Mouse (Mus musculus) neural tube, embryonic 12.5 days (tissue): Measurements from ENCODE around the gene BC005624. TPM values are rescaled to one million over a fixed set of nuclear protein-coding genes. Genes with fewer than 3 reads are reported as not detected.
"Not testable (repeated sequence)": the region's sequence is repeated elsewhere in the genome, so short reads cannot be mapped to it uniquely, and the experiment has no call there.

Experiments
- ATAC-seq: fragments of 200-750 bp; cut with Nextera tagmentation; 2 replicates; pipeline ENCODE4 v1.8.0; 2017; ENCODE audit warnings: low read depth, mild to moderate bottlenecking, moderate TSS enrichment, moderate library complexity; ENCODE audit not compliant: low FRiP score
- H3K27ac ChIP-seq: fragments of 300-500 bp; sonication (generic); 2 replicates; pipeline ENCODE4 v1.5.1; 2016
- H3K27me3 ChIP-seq: fragments of 300-500 bp; sonication (generic); replicated peaks from 2 replicates; pipeline ENCODE4 v1.6.1; 2016; ENCODE audit warnings: mild to moderate bottlenecking
- H3K36me3 ChIP-seq: fragments of 300-500 bp; sonication (generic); 2 replicates; pipeline ENCODE4 v1.6.1; 2016; ENCODE audit warnings: mild to moderate bottlenecking
- H3K4me1 ChIP-seq: fragments of 300-500 bp; sonication (generic); 2 replicates; pipeline ENCODE4 v1.6.1; 2016
- H3K4me2 ChIP-seq: fragments of 300-500 bp; sonication (generic); replicated peaks from 2 replicates; pipeline ENCODE4 v1.6.1; 2016; ENCODE audit warnings: mild to moderate bottlenecking
- H3K4me3 ChIP-seq: fragments of 300-500 bp; sonication (generic); 2 replicates; pipeline ENCODE4 v1.5.1; 2016
- H3K9ac ChIP-seq: fragments of 300-500 bp; sonication (generic); 2 replicates; pipeline ENCODE4 v1.6.1; 2016; ENCODE audit warnings: mild to moderate bottlenecking
- H3K9me3 ChIP-seq: fragments of 300-500 bp; sonication (generic); 2 replicates; pipeline ENCODE4 v1.6.1; 2016; ENCODE audit warnings: mild to moderate bottlenecking
- WGBS: fragments of 180-500 bp; shearing (Covaris S2); methylation state at CpG from one replicate; pipeline ENCODE4 v1.1.7; 2016; 5-methylcytosine and 5-hydroxymethylcytosine counted together
- polyA plus RNA-seq: library from polyadenylated mRNA; unstranded; fragments of >200 nt; fragmentation: Nextera tagmentation; extraction: Ambion mirVana; gene quantifications from 2 replicates; pipeline ENCODE4 v1.2.1, GENCODE M21; 2016

BC005624 gene
- polyA plus RNA-seq, 1 experiment from 2014 or later = 85.0 TPM

- Histone ChIP-seq H3K4me2 (no peak overlapping the region), H3K4me3 (no peak overlapping the region), H3K9me3 (no peaks in the 10 kb centered on the region), H3K4me1 (no peaks in the 10 kb centered on the region), H3K27me3 (no peaks in the 10 kb centered on the region), H3K36me3 (no peaks in the 10 kb centered on the region), H3K27ac (no peak overlapping the region), H3K9ac (no peak overlapping the region)
- WGBS = 87% methylated on average over 8 of the region's 8 CpGs
- no peak for ATAC-seq
Measured at GRCm38 (mm10) chr2:30937731-30938130, 44.3 kb downstream of the BC005624 start.

GRCm38 (mm10) chr2:30936808-30937207 is 45.2 kb downstream of the BC005624 start:
- no peak for ATAC-seq
- H3K27ac ChIP-seq = no peak overlapping the region
- no peaks in the 10 kb centered on the region for H3K9me3 ChIP-seq
- H3K4me2 ChIP-seq = no peak overlapping the region
- no peak overlapping the region for H3K4me3 ChIP-seq
- no peaks in the 10 kb centered on the region for H3K27me3 ChIP-seq
- 75% methylated on average over 3 of the region's 3 CpGs for WGBS
- no peak overlapping the region for H3K9ac ChIP-seq
- no peaks in the 10 kb centered on the region for H3K36me3 ChIP-seq
- no peaks in the 10 kb centered on the region for H3K4me1 ChIP-seq

GRCm38 (mm10) chr2:30933917-30934450 is 48.0 kb downstream of the BC005624 start:
- no peaks in the 10 kb centered on the region for H3K36me3 ChIP-seq
- no peak for ATAC-seq
- no peaks in the 10 kb centered on the region for H3K27me3 ChIP-seq
- H3K9ac ChIP-seq = no peak overlapping the region
- H3K4me2 ChIP-seq = no peak overlapping the region
- no peak overlapping the region for H3K4me3 ChIP-seq
- no peaks in the 10 kb centered on the region for H3K9me3 ChIP-seq
- no peak overlapping the region for H3K27ac ChIP-seq
- 24% methylated on average over 7 of the region's 7 CpGs for WGBS
- peaks cover 9% of the 10 kb centered on the region for H3K4me1 ChIP-seq

DNA sequence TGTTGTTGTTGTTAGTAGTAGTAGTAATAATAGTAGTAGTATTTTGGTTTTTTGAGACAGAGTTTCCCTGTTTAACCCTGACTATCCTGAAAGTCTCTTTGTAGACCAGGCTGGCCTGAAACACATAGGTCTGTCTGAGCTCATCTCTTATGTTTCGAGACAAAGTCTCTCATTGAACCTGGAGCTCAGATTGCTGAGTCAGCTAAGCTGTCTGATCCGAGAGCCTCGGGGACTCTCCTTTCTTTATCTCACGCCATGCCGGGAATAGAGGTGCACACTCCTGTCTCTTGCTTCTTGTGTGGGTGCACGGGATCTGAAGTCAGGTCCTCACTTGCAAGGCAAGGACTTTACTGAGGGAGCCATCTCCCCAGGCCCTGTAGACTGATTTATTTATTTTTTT is 49.0 kb downstream of the BC005624 start:
- Histone ChIP-seq H3K36me3 (no peaks in the 10 kb centered on the region), H3K27me3 (no peaks in the 10 kb centered on the region), H3K4me3 (no peak overlapping the region), H3K4me1 (peaks cover 9% of the 10 kb centered on the region), H3K9ac (no peak overlapping the region), H3K27ac (no peak overlapping the region), H3K4me2 (no peak overlapping the region), H3K9me3 (no peaks in the 10 kb centered on the region)
- no peak for ATAC-seq
- WGBS = 75% methylated on average over 6 of the region's 6 CpGs

DNA sequence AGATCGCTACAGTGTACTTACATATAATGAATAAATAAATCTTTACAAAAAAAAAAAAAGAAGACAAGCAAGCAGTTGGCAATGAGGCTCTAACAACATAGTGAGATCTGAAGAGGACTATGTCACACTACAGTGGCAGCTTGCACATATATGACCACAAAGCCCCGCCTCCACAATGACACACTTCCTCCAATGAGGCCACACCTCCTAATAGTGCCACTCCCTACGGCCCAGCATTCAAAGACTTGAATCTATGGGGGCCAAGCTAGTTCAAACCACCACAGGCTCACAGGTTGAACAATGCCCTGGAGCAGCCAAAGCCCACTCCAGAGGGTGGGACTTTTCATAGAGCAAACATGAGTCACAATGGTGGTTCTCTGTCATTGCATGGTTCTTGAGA is 50.1 kb downstream of the BC005624 start:
- Histone ChIP-seq H3K9ac (no peak overlapping the region), H3K27me3 (no peaks in the 10 kb centered on the region), H3K9me3 (no peaks in the 10 kb centered on the region), H3K4me1 (peaks cover 9% of the 10 kb centered on the region), H3K4me3 (no peak overlapping the region), H3K36me3 (no peaks in the 10 kb centered on the region), H3K27ac (no peak overlapping the region), H3K4me2 (no peak overlapping the region)
- 77% methylated on average over 3 of the region's 3 CpGs for WGBS
- ATAC-seq = no peak

GRCm38 (mm10) chr2:30930846-30931245 is 51.2 kb downstream of the BC005624 start:
- 83% methylated on average over 2 of the region's 2 CpGs for WGBS
- H3K4me3 ChIP-seq = not testable (repeated sequence)

GRCm38 (mm10) chr2:30929483-30930045 is 52.4 kb downstream of the BC005624 start, which contains the start of gene Ptges:
Ptges (minus strand) TSS chr2:30929863.
- Histone ChIP-seq H3K9me3 (no peaks in the 10 kb centered on the region), H3K4me1 (peaks cover 12% of the 10 kb centered on the region), H3K4me3 (peak within 1 kb of the TSS; percentile 22), H3K27ac (no peak within 1 kb of the TSS), H3K9ac (peak within 1 kb of the TSS; percentile 40; the same call in 1 of the 2 replicates), H3K36me3 (no peaks in the 10 kb centered on the region), H3K4me2 (peak within 1 kb of the TSS; percentile 59), H3K27me3 (no peaks in the 10 kb centered on the region)
- ATAC-seq = peak; percentile 58; the same call in 1 of the 2 replicates
- 4% methylated on average over 23 of the region's 23 CpGs for WGBS

More at GRCm38 (mm10) chr2:30930846-30931245, 51.2 kb downstream of the BC005624 start:
- H3K9me3 ChIP-seq, H3K27me3 ChIP-seq, H3K36me3 ChIP-seq, H3K9ac ChIP-seq, ATAC-seq, H3K27ac ChIP-seq, H3K4me2 ChIP-seq: not testable (repeated sequence)
- H3K4me1 ChIP-seq = peaks cover 12% of the 10 kb centered on the region

DNA sequence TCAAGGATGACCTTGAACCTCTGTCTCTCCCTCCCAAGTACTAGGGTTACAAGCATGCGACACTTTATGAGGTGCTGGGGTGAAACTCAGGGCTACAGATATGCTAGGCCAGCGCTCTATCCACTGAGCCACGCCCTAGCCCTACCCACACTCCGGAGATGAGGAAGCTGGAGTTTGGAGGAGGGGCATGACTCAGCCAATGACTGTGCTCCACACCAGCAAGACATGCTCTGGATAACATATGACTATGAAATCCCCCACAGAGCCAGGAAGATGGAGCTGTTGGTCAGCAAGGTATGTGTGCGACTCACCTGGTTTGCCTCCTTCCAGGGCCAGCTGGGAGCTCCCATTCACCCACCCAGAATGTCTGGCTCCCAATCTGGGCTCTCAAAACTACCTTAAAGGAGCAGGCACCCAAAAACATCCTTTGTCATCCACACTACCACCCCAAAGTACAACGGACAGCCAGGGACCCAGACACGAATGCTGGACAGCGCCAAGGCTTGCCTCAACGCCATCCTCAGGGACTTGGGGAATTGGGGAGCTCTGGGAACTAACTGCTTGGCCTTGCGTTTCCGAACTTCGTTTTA is 53.0 kb downstream of the BC005624 start:
- Histone ChIP-seq H3K4me3 (no peak overlapping the region), H3K27ac (no peak overlapping the region), H3K4me2 (peak overlapping the region; percentile 59), H3K9ac (no peak overlapping the region), H3K27me3 (no peaks in the 10 kb centered on the region), H3K4me1 (peaks cover 12% of the 10 kb centered on the region), H3K9me3 (no peaks in the 10 kb centered on the region), H3K36me3 (no peaks in the 10 kb centered on the region)
- peak; percentile 49; the same call in 1 of the 2 replicates for ATAC-seq
- 34% methylated on average over 12 of the region's 12 CpGs for WGBS

GRCm38 (mm10) chr2:30927844-30928628 is 54.0 kb downstream of the BC005624 start:
- no peaks in the 10 kb centered on the region for H3K27me3 ChIP-seq
- H3K27ac ChIP-seq = no peak overlapping the region
- H3K9me3 ChIP-seq = no peaks in the 10 kb centered on the region
- H3K4me2 ChIP-seq = no peak overlapping the region
- H3K4me3 ChIP-seq = no peak overlapping the region
- H3K9ac ChIP-seq = no peak overlapping the region
- peaks cover 12% of the 10 kb centered on the region for H3K4me1 ChIP-seq
- no peaks in the 10 kb centered on the region for H3K36me3 ChIP-seq
- ATAC-seq = peak; percentile 72
- WGBS = 26% methylated on average over 14 of the region's 14 CpGs

GRCm38 (mm10) chr2:30927151-30927781 is 54.7 kb downstream of the BC005624 start:
- Histone ChIP-seq H3K9ac (no peak overlapping the region), H3K9me3 (no peaks in the 10 kb centered on the region), H3K36me3 (no peaks in the 10 kb centered on the region), H3K4me3 (no peak overlapping the region), H3K27me3 (no peaks in the 10 kb centered on the region), H3K27ac (0 out of 2 replicates have a peak overlapping the region, but pooled peaks have one; percentile 3), H3K4me1 (peaks cover 12% of the 10 kb centered on the region), H3K4me2 (no peak overlapping the region)
- ATAC-seq = no peak
- 68% methylated on average over 9 of the region's 9 CpGs for WGBS

DNA sequence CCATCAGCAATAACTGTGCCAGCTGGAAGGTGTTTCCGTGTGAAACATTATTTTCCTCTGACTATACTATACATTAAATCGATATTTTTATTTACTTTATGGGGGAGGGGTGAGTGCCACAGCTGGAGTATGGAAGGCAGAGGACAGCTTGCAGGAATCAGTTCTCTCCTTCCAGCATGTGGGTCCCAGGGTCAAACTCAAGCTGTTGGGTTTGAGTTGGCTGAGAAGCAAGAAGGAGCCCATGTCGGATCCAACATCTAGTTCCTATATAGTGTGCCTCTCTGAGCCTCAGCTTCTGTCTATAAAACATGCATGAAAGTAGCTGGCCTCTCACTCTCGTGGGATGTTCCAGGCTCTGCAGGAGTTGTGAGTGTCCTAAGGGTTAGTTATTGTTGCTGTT is 55.6 kb downstream of the BC005624 start:
- Histone ChIP-seq H3K9me3 (no peaks in the 10 kb centered on the region), H3K4me3 (no peak overlapping the region), H3K27me3 (no peaks in the 10 kb centered on the region), H3K4me1 (peaks cover 12% of the 10 kb centered on the region), H3K36me3 (no peaks in the 10 kb centered on the region), H3K4me2 (no peak overlapping the region), H3K27ac (no peak overlapping the region), H3K9ac (no peak overlapping the region)
- WGBS = 77% methylated on average over 4 of the region's 4 CpGs
- ATAC-seq = no peak

- Histone ChIP-seq H3K4me1 (peaks cover 12% of the 10 kb centered on the region), H3K27me3 (no peaks in the 10 kb centered on the region), H3K27ac (no peak overlapping the region), H3K4me3 (no peak overlapping the region), H3K9ac (no peak overlapping the region), H3K9me3 (no peaks in the 10 kb centered on the region), H3K4me2 (no peak overlapping the region), H3K36me3 (no peaks in the 10 kb centered on the region)
- no peak for ATAC-seq
- 86% methylated on average over 4 of the region's 4 CpGs for WGBS
Measured at GRCm38 (mm10) chr2:30925181-30925580, 56.8 kb downstream of the BC005624 start.
